Mouse (Mus musculus) hindlimb bud, embryonic 11.5 days (tissue): ENCODE results near the gene Sec24a.
"Not testable (repeated sequence)": the region's sequence is repeated elsewhere in the genome, so short reads cannot be mapped to it uniquely, and the experiment has no call there.

Source experiments
- DNase-seq: peaks from one replicate; pipeline ENCODE4 v3.0.0-alpha.2; 2012; ENCODE audit warnings: low read depth, low spot score; ENCODE audit errors: extremely low spot score

Sec24a gene

DNA sequence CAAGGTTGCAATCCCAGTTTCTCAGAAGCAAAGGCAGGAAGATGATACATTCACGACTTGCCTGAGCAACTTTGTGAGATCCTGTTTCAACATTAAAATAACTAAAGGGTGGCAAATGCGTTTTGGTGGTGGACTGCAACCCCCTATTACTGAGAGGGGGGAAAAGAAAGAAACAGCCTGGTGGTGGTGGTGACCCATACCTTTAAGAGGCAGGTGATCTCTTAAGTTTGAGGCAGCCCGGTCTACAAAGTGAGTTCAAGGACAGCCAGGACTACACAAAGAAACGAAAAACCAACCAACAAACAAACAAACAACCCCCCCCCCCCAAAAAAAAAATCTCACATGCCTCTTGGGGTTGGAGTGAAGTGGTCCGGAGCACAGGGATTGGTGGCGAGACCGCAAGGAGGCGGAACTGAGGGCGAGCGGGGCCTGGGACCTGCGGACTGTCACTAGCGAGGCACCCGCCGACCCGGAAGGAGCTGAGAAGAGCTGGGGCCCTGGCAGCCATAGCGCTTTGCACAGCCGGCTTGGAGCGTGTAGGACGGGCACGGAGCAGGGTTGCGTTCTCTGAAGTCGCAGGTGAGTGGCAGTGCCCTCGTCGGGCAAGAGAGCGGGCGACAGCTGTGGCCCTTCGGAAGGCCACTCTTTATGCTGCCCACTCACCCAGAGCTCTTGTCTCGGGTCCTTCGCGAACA lies at the start of gene Sec24a, which contains the start of gene Sar1b:
Gene Sec24a, minus strand, starts transcription at position 422 of the 695 bp plus-strand sequence.
Gene Sar1b, plus strand, starts transcription at position 475 of the 695 bp plus-strand sequence.
- DNase-seq, result no peak

DNA sequence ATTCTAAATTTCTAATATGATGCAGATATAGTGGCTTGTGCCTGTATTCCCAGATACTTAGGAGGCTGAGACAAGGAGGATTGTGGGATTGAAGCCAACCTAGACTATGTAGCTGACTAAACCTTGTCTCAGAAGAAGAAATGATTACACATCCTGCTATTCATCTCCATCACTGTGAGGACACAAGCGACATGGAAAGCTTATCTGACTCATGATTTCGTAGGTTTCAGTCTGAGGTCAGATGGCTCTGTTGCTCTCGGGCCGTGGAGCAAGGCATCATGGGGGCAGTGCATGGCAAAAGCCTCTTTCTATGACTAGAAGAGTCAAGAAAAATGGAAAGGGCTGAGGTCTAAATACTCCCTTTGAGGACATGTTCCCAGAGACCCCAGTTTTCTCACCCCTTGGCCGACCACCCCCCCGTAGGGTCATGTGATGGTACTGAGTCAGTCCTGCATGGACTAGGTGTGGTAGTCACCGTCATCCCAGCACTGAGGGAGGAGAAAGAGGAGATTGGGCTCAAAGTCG lies 48.6 kb upstream of the Sec24a start:
- DNase-seq, result no peak

DNA sequence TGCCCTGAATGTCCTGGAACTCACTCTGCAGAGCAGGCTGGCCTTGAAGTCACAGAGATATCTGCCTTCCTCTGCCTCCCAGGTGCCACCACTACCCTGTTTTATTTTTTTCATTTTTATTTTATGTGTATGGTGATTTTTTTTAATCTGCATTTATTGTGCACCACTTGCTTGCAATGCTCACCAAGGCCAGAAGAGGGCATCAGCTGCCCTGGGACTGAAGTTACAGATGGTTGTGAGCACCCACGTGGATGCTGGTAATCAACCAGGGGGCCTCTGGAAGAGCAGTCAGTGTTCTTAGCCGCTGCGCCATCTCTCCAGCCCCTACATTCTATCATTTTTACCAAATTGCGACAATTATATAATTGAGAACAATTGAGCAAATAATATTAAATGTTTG lies 47.8 kb upstream of the Sec24a start:
- no peak for DNase-seq

DNA sequence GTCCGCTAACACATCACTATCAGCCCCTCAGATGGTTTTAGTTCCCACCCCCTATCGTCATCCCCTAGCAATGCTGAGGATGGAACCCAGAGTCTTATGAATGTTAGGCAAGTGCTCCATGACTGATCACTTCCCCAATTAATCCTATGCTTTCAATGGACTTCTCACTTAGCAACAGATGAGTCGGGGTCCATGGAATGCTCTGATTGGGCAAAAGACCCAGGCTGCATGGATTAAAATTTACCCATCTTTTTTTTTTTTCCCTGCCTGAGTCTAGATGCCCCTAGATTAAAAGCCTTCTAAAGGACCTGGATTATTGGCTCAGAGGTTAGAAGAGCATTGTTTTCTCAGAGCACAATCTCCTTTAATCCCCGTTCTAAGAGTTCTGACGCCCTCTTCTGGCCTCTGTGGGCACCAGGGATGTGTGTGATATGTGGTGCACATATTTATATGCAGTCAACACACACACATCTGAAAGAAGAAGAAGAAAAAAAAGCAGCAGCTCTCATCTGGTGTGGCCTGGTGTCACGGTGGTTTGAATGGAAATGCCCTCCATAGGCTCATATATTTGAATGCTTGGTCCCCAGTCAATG lies 46.3 kb upstream of the Sec24a start:
- no peak for DNase-seq

DNA sequence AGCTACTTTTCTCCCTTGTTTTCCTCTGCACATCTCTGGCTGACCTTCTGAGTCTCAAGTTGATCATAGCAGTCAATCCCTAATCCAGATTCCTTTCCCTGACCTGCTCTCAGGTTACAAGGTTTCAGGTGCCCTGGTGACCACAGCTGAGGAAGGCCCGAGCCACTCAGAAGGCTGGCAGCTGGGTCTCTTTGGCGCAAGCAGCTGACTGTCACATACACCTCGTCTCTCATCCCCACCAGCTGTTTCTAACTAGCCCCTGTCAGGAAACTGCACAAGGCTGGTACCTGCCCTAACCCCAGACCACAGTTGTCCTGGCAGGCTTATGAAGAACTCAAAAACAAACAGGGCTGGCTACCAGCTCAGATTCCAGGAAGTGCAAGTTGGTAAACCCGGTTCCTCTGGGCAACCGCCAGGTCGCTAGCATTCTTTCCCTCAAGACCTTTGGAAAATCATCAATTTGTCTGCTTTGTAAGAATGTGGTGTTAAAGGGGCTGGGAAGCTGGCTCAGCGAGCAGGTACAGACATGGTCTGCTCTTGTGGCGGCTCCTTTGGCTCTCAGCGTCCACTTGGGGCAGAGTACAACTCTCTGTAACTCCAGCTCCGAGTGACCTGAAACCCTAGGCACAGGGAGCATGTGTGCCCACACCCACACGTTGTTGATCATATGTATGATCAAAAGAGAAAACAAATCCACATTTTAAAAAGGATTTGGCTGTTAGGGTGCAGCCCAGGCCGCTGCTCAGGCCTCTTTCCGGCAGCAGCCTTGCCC lies 43.9 kb upstream of the Sec24a start:
- no peak for DNase-seq

DNA sequence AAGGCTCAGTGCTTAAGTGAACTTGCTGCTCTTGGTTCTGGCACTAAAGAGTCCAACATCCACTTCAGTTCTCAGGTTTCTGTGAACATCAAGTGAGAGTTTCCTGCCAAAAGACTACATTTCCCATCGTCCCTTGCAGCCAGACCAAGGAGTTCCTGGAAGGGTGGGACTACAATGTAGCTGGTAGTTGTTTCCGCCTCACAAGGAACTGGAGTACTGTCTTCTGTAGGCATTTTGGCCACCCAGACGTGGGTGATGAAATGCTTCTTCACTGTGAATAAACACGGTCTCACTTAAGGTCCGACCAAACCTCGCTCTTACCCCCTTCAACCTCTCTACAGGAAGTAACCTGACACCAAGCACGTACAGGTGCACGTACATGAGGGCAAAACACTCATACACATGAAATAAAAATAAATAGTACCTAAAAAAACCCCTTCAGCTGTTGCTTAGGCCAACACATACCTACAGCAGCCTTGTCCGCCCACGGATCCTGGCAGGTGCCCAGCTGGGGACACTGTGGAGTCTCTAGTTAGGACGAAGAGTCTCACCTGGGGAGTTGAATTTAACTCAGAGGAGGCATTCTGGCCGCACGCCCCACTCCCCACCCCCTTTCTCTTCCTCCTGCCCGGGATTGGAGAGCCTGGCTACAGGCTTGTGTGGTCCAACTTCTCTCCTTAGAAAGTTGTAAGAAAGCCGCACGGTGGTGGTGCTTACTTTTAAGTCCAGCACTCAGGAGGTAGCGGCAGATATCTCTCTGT lies 42.0 kb upstream of the Sec24a start:
- DNase-seq, result no peak

DNA sequence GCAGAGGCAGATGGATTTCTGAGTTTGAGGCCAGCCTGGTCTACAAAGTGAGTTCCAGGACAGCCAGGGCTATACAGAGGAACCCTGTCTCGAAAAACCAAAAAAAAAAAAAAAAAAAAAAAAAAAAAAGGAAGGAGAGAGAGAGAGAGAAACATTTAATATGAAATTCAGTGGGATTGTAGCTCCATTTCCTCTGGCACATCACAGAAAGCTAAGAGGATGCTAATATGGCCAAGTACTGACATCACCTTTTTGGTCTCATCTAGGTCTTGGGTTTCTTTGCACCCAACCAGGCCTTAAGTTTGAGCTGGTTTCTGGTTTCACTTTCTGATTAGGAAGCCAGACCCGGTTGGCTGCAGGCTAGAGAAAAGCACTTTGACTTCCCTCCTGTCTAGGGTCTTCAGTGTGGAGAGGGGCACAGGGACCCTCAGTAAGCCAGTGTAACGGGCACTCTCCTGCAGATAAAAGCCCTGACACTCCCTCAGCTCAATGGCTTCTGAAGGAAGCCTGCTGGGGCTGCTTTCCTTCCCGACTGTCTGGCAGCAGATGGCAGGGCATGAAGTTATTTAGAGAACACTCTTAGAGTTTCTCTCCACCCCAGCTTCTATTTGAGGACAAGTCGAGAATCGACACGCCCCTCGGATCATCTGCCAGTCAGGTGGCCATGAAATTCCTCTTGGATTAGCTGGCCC lies 37.3 kb upstream of the Sec24a start:
- no peak for DNase-seq

DNA sequence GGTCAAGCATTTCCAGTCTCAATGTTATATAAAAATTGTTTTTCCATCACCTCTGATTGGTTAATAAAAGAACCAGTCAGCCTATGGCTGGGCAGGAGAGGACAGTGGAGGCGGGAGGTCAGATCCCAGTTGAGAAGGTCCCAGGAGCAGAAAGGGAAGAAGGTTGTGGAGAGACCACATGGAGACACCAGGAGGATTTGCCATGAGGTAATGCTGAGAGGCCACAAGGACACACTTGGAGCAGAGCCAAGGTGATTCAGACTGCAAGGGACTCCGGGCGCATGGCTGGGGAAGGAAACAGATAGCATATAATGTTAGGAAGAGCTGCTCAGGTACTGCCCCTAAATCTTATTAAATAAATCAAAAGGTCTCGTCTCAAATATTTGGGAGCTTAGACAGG lies 32.8 kb upstream of the Sec24a start:
- no peak for DNase-seq

DNA sequence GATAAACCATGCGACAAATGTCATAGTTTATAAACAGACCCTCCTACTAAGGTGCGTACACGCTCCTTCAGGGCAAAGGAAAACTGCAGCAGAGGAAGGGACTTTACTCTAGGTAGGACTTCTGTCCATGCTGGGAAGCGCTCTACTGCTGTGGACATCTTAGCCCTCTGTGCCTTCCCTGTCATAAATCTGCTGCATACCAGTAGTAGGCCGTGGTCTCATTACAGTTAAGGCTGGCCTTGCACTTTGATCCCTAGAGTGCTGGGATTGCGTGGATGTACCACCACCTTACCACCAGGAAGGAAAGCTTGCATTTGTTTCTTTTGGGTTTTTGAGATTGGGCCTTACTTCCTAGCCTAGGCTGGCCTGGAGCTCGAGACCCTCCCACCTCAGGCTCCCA lies 27.2 kb upstream of the Sec24a start:
- no peak for DNase-seq

DNA sequence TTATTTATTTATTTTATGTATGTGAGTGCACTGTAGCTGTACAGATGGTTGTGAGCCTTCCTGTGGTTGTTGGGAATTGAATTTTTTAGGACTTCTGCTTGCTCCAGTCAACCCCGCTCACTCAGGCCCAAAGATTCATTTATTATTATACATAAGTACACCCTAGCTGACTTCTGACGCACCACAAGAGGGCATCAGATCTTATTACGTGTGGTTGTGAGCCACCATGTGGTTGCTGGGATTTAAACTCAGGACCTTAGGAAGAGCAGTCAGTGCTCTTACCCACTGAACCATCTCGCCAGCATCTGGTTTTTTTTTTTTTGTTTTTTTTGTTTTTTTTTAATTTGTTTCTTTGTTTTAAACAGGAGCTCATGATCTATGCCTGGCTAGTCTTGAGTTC lies 26.3 kb upstream of the Sec24a start:
- not testable (repeated sequence) for DNase-seq

DNA sequence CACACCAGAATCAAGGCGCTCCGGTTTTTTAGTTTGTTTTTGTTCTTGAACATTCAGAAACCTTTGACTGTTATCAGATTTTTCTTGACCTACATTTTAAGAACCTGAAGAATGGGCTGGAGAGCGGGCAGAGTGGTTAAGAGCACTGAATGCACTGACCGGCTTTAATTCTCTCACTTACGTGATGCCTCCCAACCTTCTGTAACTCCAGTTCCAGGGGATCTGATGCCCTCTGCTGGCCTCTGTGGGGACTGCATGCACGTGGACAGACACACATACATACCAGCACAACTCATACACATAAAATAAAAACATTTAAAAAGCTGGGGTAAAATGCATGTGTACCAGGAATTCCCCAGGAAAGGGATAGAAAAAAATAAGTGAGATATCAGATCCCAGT lies 22.5 kb upstream of the Sec24a start:
- DNase-seq, result no peak

DNA sequence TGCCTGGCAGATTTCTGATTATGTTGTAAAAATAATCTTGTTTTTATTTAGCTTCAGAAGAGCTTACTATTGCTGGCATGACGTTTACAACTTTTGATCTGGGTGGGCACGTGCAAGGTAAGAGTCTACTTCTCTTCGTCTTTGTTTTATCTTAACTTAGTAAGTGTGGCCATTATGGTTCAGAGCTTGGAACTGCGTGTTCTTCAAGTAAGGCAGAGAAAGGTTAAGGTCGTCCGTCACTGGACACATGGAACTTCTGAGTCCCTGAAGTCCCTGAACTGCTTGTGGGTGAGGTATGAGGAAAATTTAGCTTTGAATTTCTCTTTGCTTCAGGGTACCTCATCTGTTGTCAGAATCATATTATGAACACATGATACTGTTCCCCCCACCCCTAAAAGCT lies 19.3 kb upstream of the Sec24a start:
- no peak for DNase-seq

DNA sequence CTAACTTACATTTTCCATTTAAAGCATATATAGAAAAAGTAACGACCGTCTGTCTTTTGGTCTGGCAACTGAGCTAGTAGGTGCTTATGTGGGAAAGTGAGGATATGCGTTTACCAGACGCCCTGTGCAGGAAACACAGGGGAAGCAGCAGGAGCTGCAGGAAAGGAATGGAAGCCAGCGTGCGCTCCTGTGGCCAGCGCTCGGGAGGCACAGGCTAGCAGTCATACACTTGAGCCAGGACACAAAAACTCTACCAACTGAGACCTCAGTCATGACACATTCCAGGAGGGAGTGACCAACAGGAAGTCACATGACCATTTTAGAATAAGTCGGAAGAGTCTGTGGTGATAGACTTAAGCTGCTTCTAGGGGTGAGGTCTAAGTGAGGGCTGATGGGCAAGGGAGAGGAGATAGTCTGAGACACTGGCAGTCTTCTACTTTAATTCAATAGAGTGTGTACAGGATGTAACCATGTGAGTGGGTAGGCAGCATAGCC lies 17.4 kb upstream of the Sec24a start:
- no peak for DNase-seq

DNA sequence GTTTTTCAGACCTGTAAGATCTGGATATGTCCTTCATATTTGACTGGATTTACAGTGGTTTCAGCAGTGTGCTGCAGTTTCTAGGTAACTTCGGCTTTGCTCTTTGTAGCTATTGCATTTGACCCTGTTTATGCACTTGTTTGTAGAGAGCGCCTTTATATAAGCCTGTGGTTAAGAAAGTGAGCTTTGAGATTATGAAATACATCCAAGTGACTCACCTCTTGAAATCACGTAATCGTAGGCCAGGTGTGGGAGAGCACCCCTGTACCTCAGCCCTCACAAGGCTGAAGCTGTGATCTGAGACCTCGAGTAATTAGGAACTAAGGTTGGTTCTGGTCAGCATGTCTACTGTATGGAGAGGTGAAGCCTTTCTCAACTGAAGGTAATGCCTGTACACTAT lies 14.0 kb upstream of the Sec24a start:
- DNase-seq, result no peak

DNA sequence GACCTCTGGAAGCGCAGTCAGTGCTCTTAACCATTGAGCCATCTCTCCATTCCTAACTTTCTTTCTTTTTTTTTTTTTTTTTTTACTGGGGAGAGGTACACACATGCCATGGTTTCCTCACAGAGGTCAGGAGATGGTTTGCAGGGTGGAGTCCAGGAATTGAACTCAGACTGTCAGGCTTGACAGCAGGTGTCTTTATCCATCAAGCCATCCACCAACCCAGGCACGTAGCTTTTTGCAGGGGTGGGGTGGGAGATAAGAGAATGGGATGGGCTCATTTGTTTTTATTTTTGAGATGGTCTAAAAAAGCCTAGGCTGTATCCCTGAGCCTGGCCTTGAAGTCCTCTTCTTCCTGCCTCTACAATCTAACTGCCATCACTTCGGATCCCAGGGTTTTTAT lies 12.1 kb upstream of the Sec24a start:
- DNase-seq, result no peak

DNA sequence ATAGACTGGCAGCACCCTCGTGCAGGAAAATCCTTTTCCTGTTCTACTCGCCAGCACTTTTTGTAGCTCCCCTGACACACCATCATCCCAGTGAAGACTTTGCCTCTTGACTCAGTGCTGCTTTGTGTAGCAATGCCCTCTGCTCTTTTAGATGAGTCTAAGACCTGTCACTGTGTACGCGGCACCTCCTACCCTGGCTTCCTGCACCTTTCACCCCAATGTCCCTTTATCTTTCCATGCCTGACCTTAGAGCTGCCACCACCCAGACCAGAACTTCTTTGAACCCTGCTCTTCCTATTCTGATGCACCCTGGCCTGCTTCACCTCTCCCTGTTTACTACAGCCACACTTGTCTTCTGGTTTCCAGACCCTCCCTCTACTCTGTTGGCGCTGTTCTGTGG lies 4.9 kb upstream of the Sec24a start:
- DNase-seq, result no peak

DNA sequence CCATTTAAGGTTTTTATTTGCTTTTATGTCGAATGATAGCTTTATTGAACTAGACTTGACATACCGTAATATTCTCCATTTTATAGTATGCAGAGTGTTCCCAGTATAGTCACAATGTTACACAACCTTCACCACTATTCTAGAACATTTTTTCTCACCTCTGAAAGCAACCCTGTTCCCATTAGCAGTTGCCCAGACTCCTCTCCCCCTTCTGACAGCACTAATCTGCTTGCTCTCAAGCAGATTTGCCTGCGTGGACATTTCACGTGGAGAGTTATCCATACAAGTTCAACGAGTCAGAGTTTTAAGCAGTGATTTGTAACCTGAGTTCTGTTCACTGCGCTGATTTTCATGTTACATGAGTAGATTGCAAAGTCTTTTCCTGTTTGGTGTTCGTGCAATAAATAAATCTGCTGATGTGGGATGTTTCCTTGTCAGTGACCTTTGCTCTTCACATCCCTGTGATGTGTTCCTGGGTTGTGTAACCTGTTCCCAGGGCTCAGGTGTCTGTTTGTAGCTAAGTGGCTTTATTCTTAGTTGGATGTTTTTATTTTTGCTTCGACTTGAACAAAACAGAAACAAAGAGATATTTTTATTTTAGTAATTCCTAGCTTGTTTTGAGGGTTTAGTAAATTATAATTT lies 4.3 kb upstream of the Sec24a start:
- no peak for DNase-seq

DNA sequence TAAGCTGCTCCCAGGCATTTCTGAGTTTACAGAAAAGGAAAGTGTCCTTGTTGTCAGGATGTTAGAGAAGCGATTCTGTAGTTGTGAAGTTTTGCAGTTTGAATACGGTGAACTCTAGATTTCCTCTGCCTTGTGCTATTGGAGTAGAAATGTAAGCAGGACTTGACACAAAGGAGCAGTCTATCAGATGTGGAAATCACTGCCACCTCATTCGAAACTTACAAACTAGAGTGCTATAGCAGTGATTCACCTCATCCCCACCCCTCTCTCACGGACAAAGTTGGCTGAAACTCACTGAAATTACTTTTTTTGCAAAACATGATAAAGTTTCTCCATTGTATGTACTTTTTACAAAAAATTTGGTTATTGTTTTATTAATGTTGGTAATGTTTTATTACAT lies 1.4 kb upstream of the Sec24a start:
- no peak for DNase-seq

DNA sequence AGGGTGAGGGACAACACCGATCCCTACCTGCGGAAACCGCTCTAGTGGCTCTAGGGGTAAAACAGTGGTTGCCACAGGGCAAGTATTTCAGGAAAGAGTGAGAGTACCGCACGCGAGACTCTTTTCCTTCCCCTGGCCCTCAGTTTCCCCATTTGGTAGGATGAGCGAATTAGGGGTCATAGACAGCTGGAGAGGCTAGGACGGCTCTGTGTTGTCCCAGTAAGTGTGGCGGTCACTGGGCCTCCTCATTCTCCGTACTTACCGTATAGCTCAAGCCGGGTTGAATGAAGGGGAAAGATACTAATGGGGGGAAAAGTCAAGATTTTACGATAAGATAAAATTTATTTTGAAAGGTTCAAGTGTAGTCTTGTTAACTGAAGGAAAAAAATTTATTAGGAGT lies 521 bp upstream of the Sec24a start:
- DNase-seq, result no peak

DNA sequence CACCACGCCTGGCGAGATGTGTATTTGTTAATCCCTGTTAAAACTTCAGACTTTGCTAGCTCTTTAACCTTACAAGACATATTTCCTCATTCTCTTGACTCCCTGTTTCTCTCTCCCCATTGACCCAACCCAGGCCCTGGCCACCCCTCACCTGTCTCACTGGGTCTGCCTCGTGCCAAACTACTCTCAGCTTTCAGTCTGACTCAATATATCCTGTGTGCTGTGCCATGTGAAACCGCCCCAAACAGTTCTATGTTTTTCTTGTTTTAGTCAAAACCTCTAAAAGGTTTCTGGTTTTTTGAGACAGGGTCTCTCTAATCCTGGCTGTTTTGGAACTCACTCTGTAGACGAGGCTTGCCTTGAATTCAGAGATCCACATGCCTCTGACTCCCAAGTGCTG lies 2.2 kb downstream of the Sec24a start:
- no peak for DNase-seq
